Mouse (Mus musculus): ENCODE measurements around the gene Col25a1.

DNA sequence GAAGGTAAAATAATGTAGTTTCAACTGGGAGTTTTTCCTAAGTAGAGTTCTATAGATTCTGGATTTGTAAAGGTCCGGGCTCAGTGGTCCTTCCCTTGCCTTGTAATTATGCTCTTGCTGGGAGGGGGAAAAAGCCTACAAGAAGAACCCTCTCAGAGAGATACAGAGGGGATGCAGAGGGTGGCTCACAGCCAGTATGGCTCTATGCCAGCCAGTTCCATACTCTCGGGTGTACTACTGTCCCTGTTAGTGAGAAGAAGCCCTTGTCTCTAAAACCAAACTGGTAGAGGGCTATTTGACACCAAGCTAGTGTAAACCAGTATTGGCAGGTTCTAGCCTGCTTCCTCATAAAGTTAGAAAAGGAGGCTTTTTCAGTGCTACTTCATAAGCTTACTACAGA is 48.0 kb upstream of the Col25a1 start:
- TF ChIP-seq CTCF (IDR thresholded peaks at IDR 0.05; ENCODE audit: insufficient read depth, low read depth, low read length) (no peak), POLR2A (IDR thresholded peaks at IDR 0.05; ENCODE audit: insufficient read depth, low read depth, low read length) (no peak)

All from olfactory bulb, adult 2 months (tissue).